Mouse (Mus musculus) left cerebral cortex, postnatal 10 days (tissue): ENCODE measurements around the gene Bod1. TPM values are rescaled to one million over a fixed set of nuclear protein-coding genes. Genes with fewer than 3 reads are reported as not detected.

Experiments
- DNase-seq, 2 experiments: peaks; one replicate each; pipeline ENCODE4 v3.0.0; 2021 to 2022; ENCODE audit warnings: low spot score in 2 of 2, mixed read lengths in 1 of 2; ENCODE audit errors: extremely low spot score in 1 of 2
- intact Hi-C: fragments of 180-260 bp; cut with DNase I; formaldehyde crosslinking; loops from one replicate; pipeline ENCODE4 v1.15.1; 2025
- total RNA-seq, 2 experiments: library from RNA; stranded (reverse); gene quantifications; 2 replicates each; pipeline ENCODE4 v1.2.3; 2021

Gene Bod1
- total RNA-seq, 2 experiments from 2014 or later: 91.6 to 92.2 TPM

GRCm38 (mm10) chr11:31675430-31675829, 3.7 kb upstream of the Bod1 start:
- peak in 1 of 2 experiments; percentile 74 for DNase-seq
- intact Hi-C loops: loop anchor here (1.0 to 10.0 kb wide), 3 partner anchors 197 to 489 kb away; partner anchors contain the start of gene Cpeb4

GRCm38 (mm10) chr11:31672170-31672563, 482 bp upstream of the Bod1 start:
- intact Hi-C loops: loop anchor here (10.0 kb wide), 1 partner anchor 493 kb away; no protein-coding TSS in a partner anchor
- DNase-seq: no peak

- DNase-seq: no peak
- intact Hi-C loops: loop anchor here (10.0 kb wide), 1 partner anchor 494 kb away; no protein-coding TSS in a partner anchor
Measured at GRCm38 (mm10) chr11:31670468-31670921, 1.2 kb downstream of the Bod1 start.

- intact Hi-C loops: no loop called here
Measured at GRCm38 (mm10) chr11:31669172-31669869, 2.4 kb downstream of the Bod1 start.

GRCm38 (mm10) chr11:31664186-31664585, 7.5 kb downstream of the Bod1 start:
- peak in 1 of 2 experiments; percentile 46 for DNase-seq
- intact Hi-C loops: no loop called here

More at GRCm38 (mm10) chr11:31669172-31669869, 2.4 kb downstream of the Bod1 start:
- DNase-seq: peak in 1 of 2 experiments; percentile 37

- peak in 1 of 2 experiments; percentile 36 for DNase-seq
- intact Hi-C loops: no loop called here
Measured at GRCm38 (mm10) chr11:31663501-31663900, 8.2 kb downstream of the Bod1 start.

- intact Hi-C loops: no loop called here
Measured at GRCm38 (mm10) chr11:31662872-31663446, 8.7 kb downstream of the Bod1 start.

GRCm38 (mm10) chr11:31662214-31662613, 9.5 kb downstream of the Bod1 start:
- intact Hi-C loops: no loop called here
- no peak for DNase-seq

More at GRCm38 (mm10) chr11:31662872-31663446, 8.7 kb downstream of the Bod1 start:
- no peak for DNase-seq

- intact Hi-C loops: loop anchor here (5.0 kb wide), 1 partner anchor 980 kb away; no protein-coding TSS in a partner anchor
- DNase-seq: no peak
Measured at GRCm38 (mm10) chr11:31657806-31658175, 13.9 kb downstream of the Bod1 start.

- DNase-seq: no peak
- intact Hi-C loops: loop anchor here (5.0 kb wide), 1 partner anchor 980 kb away; no protein-coding TSS in a partner anchor
Measured at GRCm38 (mm10) chr11:31657168-31657805, 14.4 kb downstream of the Bod1 start.

GRCm38 (mm10) chr11:31649507-31649906, 22.2 kb downstream of the Bod1 start:
- no peak for DNase-seq

GRCm38 (mm10) chr11:31647268-31647667, 24.4 kb downstream of the Bod1 start:
- intact Hi-C loops: no loop called here

More at GRCm38 (mm10) chr11:31649507-31649906, 22.2 kb downstream of the Bod1 start:
- intact Hi-C loops: no loop called here

GRCm38 (mm10) chr11:31646571-31646970, 25.1 kb downstream of the Bod1 start:
- DNase-seq: no peak
- intact Hi-C loops: no loop called here

More at GRCm38 (mm10) chr11:31647268-31647667, 24.4 kb downstream of the Bod1 start:
- no peak for DNase-seq

GRCm38 (mm10) chr11:31643120-31643519, 28.6 kb downstream of the Bod1 start:
- DNase-seq: no peak
- intact Hi-C loops: no loop called here

- intact Hi-C loops: no loop called here
- DNase-seq: no peak
Measured at GRCm38 (mm10) chr11:31641066-31641810, 30.4 kb downstream of the Bod1 start.

GRCm38 (mm10) chr11:31640187-31640586, 31.5 kb downstream of the Bod1 start:
- intact Hi-C loops: no loop called here
- DNase-seq: no peak

- peak; percentile 35 to 82 for DNase-seq
- intact Hi-C loops: loop anchor here (5.0 kb wide), 1 partner anchor 391 kb away; no protein-coding TSS in a partner anchor
Measured at GRCm38 (mm10) chr11:31637788-31638373, 33.8 kb downstream of the Bod1 start.

- DNase-seq: no peak
- intact Hi-C loops: no loop called here
Measured at GRCm38 (mm10) chr11:31628700-31629099, 43.0 kb downstream of the Bod1 start.
